Mouse (Mus musculus): Measurements from ENCODE around the gene Pitx2.

The Pitx2 gene

DNA sequence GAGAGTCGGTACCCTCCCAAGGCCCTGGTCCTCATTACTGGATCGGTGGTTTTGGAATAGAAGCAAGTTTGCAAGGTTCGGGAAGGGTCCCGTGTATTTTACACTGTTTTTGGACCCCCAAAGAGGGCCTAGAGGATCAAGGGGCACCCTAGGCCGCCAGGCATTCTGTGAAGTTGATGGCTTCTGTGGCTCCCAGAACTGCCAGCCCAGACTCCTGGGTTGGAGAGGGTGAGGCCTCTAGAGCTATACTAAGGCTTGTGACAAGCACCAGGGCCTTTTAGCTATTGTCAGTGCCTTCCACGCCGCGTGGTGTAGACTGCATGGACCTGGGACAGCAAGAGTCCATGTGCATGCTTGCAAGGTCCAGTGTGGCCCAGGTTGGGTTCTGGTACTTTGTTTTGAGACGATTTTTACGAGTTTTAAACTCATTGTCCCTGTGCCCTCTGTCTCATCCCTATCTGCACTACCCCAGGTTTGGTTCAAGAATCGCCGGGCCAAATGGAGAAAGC is 18.2 kb downstream of the Pitx2 start:
- DNase-seq (ENCODE audit: low spot score in 2 of 2) = no peak

DNA sequence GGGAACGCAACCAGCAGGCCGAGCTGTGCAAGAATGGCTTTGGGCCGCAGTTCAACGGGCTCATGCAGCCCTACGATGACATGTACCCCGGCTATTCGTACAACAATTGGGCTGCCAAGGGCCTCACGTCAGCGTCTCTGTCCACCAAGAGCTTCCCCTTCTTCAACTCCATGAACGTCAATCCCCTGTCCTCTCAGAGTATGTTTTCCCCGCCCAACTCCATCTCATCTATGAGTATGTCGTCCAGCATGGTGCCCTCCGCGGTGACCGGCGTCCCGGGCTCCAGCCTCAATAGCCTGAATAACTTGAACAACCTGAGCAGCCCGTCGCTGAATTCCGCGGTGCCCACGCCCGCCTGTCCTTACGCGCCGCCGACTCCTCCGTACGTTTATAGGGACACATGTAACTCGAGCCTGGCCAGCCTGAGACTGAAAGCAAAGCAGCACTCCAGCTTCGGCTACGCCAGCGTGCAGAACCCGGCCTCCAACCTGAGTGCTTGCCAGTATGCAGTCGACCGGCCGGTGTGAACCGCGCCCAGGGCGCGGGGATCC is 18.8 kb downstream of the Pitx2 start:
- DNase-seq (ENCODE audit: low spot score in 2 of 2) = no peak

DNA sequence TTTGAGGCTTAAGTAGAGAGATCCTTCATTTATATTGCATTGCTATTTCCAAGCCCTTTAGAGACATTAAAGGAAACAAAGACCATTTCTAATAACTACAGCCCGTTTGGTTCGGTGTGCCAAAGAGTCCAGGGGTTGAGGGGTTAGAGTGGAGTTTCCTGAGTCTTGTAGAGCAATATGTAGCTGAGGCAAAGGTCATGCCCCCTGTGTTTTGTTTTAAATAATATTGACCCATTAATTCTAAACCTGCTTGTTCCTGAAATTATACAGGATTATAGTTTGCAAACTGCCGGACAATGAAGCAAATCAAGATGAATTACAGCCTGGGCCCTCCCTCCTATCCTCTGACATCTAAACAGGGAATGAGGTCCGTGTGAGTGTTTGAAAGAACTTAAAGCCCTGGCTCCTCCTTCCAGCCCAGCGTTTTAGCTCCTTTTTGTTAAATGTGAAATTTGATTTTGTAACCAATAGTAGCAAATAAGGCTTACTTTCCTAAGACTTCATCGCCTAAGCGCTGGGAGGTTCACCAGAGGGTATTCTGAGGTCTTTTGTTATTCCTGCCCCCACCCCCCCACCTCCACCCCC is 20.5 kb downstream of the Pitx2 start:
- DNase-seq (ENCODE audit: low spot score in 2 of 2) = no peak

DNA sequence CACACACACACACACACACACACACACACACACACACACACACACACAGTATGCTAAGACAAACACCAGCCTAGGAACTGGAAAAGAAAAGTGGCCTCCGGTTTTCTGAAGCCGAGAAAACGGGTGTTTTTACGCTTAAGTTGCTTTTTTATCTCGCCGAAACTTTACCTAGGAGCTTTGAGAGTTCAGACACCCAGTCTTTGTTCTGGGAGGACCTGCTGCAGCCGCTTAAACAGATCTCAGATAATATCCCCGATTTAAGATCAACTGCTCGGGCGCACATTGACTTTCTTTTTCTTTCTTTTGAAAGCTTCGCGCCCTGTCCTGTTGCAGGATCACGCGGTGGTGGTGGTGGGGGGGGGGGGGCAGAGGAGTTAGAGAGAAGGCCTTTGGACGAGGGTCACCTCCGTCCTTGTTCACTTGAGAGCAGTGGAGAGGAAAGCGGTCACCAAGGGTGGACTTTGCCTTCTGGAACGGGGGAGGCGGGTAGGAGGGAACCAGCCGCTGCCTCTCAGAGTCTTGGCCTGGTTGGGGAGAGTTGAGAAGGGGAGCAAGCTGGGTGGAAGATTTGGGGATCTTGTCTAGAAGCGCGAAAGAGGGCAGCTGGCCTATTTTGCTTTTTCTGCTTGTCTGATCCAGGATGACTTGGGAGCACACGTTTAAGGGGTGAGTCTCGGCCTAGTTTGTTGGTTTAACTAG is 21.2 kb downstream of the Pitx2 start:
- DNase-seq (ENCODE audit: low spot score in 2 of 2) = no peak

DNA sequence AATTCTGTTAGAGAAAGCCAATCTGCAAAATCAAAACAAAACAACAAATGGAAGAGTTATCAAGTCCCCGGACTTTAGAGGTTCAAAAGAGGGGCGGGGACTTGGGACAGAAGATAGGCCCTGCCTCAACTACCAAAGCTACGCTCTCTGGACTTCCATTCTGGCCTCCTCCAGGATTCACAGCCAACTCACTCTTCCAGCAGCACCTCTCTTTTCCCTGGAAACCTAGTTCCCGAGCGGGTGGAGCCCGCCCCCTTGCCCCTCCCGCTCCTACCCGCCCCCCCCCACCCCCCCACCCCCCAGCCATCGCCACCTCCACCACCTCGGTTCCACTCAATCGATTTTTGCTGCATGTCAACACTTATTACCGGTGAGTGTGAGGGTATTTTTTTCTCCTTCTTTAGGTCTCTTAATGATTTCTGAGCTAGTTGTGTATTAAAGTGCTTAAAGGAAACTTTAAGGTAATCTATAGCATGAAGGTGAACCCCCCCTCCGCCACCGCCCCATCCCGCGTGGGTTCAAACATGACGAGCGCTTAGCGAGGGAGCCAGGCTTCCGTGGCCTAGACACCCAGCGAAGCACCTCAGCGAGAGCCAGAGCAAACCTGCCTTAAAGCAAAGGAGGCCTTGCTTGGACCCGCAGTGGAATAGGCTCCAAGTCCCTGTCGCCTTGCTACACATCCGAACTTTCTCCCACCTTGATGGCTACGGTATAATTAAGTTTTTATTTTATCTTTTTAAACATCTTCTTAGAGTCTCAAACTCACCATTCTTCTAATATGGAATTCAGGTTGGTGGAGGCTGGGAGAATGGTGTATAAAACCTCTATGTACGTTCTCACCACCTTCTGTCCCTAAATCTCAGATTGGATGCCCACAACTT is 21.9 kb downstream of the Pitx2 start:
- no peak for DNase-seq (ENCODE audit: low spot score in 2 of 2)

DNA sequence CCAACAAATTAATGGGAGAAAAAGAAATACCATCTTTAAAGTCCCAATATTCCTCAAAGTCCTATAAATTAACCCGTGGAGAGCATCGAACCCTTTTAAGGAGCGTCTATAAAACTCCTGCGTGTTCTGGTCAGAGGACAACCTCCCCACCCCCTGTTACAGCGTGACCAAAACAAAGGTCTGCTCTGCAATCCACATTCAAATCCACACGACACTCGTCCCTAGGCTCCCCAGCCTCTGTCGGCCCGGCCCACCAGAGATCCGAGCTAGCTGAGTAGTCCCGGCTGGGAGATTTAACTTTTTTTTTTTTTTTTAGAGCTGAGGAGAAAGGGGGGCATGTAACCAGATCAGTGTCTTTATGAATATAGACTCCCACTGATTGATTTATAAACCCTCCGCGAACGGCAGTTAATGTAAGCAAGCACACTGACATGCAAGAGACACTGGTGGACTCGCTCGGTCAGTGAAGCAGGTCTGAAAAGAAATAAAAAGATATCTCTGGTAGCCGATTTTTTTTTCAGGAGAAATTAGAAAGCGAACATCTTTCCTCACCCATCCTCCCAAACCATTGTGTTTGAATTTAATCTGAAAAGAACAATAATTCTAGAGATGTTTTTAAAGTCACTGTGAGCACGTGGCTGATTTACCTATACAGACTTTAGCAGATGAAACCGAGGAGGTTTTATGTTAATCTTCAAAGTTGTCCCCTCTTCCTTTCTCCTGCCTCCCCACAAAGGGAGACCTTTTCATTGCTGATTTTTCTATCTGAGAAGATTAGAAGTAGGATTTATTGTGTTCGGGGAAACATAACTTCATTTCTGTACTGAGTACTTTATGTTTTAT is 23.0 kb downstream of the Pitx2 start:
- DNase-seq (ENCODE audit: low spot score in 2 of 2) = no peak

DNA sequence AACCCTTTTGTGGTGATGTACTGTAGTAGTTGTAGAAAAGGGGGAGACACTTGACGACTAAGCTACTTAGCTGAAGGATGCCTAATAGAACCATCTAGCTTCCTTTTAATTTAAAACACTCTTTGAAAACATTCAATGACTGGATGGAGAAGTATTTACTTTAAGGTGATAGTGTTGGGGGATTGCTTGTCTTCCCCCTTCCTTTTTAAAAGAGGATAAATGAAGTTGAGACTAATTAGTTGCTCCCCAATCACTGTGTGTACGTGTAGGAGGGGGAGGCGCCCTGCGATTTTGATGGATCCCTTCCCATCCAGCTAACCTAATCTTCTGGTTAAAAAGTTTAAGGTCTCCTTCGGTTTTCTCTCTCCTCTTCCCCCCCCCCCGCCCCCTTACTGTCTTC is 23.7 kb downstream of the Pitx2 start:
- no peak for DNase-seq (ENCODE audit: low spot score in 2 of 2)

DNA sequence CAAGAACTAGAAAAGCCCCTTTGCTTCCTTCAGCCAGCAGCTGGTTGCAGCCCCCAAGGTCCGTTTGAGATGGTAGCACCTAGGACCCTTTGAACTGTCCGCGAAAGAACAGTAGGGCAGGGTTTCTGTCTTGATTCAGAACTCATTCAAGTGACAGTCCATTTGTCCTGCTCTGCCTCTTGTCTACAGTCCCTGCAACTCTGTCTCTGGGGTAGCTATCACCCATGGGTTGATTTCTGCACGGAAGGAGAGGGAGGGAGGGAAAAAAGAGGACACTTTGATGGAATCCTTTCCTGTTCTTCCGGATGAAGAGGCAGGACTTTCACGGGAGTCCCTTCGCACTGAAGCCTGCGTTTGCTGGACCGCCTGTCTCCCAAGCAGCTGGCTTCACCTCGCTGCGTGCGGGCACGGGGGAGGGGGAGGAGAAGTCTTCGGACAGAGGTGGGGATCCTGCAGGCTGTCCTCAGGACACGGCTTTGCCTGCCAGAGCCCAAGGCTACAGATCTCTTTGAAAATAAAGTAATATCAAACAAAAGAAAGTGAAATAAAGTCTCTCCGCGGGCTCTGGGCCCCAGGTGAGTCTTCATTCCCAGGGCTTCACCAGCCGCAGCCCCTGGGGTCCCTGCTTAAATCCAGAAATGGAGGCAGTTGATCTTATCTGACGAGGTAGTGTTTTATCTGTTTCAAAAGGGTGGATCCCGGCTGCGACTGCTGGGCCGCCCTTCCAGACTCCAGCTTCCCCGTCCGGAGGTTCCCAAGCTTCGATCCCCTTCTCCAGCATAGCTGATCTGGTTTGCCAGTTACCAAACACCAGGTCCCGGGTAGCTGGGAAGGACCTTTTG is 24.5 kb downstream of the Pitx2 start:
- no peak for DNase-seq (ENCODE audit: low spot score in 2 of 2)

DNA sequence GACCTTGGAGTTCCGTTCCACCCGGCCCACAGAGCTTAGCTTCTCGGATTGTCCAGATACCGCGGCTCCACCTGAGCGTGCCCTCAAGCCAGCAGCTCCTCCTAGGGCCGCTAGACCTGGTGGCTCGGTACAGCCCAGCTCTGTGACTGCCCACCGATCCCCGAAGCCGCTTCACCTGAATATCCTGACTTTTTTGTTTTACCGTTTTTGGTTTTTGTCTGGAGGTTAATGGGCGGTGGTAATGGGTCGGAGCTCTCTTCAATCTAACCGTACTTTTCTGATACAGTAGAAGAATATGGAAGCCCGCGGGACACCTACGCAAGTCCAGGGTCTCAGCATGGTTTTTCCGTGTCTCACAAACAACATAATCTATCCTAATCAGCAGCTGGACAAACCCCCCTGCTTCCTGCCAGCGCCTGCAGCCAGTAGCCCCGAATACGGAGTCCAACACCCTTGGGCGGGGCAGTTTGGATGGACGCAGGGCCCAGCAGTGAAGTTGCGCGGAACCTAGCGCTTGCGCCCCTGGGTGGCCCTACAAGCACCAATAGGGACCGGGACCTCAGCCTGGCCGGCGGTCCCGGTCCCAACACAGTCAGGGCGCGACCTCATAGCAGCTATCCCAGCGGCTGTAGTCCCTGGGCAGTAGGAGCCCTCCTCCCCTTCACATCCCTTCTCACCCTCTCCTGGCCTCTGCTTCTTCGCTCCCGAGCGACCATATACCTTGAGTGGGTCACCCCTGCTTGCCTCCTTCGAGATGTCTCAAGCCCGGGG is 25.3 kb downstream of the Pitx2 start:
- DNase-seq (ENCODE audit: low spot score in 2 of 2) = no peak

DNA sequence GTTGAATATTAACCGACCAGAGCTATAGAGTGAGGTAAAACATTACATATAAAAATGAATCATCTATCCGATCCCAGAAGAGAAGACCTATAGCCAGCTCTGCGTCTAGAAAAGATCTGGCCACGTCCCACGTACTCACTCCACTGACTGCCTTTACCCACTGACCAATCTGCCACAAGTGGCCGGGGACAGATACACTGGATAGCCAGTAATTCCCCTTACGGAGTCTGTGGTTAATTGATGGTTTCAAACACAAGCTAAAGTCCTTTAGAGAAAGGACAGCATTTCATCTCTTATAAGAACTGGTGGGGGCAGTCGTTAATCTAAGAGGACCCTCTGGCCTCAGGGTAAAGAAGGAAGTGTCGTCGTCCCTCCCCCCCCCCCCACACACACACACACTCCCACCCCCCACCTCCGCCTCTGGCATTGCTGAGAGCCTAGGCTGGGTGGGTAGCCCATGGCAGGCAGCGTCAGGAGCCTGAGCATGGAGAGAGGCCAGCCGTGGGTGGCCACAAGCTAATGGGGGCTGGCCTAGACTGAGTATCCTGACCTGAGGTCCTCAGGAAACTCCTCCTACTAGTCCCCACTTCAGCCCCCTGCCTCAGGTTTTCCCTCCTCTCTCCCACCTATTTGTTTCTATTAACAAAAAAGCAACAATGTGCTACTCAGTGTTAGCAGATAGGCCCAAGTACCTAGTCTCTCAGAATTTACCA is 26.1 kb downstream of the Pitx2 start:
- DNase-seq (ENCODE audit: low spot score in 2 of 2) = no peak

DNA sequence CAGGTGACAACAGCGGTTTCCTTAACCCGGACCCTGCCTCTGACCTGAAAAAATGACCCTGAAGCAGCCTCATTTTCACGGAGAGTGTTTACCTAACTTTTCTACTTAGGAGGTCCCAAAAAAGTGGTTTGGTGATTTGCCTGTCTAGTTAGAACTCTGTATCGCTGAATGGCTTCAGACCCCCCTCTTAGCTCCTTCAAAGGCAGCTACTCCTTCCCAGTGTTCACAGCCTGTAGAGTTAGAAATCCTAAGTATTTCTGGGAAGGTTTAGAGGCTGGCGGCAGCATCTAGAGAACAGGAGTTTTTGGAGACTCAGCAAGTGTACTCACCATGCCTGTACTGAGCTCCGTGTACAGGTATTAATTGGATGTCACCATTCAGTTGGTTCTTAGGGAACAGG is 27.0 kb downstream of the Pitx2 start:
- no peak for DNase-seq (ENCODE audit: low spot score in 2 of 2)

DNA sequence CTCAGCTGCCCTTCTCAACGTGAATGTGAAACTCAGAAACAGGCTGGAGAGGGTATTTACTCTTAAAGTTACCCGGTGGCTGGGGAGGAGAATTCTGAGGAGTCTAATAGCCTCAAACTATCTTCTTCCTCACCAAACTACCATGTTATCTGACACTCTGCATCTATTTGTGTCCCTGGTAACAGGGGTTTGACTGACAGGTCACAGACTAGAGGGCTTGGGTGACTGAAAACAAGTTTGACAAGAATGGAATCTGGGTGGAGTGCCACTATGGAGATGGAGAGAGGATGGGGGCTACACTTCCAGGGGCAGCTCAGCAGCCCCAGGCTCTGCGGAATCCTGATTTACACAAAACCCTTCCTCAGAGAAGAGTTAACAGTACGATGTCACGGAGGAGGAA is 27.7 kb downstream of the Pitx2 start:
- DNase-seq (ENCODE audit: low spot score in 2 of 2) = no peak

DNA sequence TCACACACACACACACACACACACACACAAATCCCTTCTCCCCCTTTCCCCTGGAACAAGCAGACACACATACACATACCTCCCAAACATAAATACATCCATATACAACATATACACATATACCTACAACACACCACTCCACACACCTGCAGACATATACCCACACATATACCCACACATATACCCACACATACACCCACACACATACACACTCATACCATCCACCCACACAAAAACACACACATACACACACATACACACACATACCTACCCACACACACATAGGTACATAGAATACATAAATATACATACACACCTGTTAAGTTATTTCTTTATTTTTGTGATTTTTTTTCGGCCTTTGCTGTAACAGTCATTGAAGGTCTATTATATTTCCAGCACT is 38.3 kb downstream of the Pitx2 start:
- DNase-seq (ENCODE audit: low spot score in 2 of 2) = no peak

DNA sequence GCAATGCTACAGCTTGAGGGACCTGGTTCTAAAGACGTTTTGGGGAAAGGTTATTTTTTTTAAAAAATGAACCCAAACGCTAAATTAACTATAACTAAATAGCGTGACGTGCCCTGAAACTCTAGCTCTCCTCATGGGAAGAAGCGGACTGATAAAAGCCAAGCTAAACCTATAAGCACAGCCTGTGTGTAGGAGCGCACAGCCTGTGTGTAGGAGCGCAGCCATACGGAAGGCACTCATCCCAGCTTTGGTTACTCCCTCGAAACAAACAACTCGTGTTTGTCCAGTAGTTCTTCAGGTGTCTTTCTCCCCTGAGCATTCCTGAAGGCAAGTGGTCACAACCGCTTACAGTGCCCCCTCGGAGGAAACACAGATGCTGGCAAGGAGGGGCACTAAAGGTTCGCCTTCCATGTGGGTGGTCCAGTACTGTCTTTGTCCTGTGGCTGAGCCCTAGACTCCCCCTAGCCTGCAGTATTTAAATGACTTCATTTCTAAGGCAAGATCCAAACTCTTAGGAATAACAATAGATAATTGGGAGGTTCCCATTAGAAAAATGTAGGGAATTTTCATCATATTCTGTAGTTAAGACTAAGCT is 39.1 kb downstream of the Pitx2 start:
- DNase-seq (ENCODE audit: low spot score in 2 of 2) = no peak

DNA sequence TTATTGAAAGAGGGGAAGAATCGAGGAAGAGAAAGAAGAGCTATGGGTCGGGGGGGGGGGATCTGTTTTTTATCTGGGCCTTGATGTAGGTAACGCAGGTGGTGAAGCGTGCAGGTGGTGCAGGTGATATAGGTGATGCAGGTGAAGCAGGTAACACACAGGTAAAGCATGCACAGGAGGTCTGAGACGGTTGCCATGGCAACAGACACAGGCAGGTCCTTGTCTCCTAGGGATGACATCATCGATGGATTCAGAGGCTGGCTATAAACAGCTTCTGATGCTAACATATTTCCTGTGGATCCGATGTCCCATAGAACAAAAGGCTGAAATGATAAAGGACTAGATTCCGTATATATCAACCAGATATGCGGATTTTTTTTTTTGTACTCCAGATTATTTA is 51.3 kb downstream of the Pitx2 start:
- DNase-seq (ENCODE audit: low spot score in 2 of 2) = no peak

DNA sequence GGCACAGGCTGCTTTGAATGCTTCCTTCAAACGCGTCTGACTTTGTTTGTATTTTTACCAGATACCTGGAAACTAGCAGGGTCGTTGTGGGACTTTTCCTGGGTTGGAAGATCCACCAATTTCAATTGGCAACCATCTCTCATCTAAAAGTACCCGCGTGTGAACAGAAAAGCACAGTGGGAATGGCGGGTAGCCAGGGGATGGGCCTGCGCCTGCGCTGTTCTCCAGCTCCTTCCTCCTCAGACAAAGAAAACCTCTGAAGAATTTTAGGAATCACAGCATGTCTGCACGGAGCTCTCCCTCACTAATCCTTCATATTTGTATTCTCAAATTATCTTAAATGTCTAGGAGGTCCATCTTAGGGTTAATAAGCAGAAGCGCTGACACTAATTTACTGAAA is 54.6 kb downstream of the Pitx2 start:
- no peak for DNase-seq (ENCODE audit: low spot score in 2 of 2)

DNA sequence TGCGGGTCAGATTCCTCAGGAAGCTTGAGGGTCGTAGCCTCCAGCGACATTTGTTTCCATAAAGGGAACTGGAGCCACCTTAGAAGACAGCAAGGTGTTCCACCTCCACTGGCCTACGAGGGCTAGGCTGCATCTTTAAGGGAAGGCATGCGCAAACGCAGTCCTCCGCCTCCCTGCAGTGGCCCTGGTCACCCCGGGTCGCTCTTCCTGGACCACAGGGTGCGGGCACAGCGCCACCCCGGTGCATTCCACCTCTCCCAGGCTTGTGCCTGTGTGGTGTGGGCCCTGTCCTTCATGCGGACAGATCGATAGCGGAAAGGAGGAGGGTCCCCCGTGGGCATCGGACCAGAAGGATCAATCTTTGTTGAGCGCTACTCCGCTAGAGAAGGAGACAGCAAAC is 56.6 kb downstream of the Pitx2 start:
- no peak for DNase-seq (ENCODE audit: low spot score in 2 of 2)

DNA sequence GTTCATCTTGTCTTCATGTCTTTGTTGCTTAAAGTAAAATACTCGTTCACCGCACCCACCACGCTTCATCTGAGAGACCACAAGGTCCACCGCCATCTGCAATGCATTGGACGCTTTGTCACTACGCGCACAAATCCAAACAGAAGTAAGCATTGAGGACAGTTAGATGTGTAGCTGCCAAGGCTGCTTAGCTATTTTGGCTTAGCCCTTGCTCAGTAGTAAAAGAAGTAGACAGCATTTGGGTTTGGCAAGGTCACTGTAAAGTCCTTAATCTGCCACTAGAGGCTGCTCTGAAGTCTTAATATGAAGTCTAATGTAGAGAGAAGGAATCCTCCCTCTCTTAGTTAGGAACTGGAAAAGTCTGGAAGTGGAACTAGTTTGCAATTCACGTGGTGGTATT is 57.1 kb downstream of the Pitx2 start:
- DNase-seq (ENCODE audit: low spot score in 2 of 2) = no peak

DNA sequence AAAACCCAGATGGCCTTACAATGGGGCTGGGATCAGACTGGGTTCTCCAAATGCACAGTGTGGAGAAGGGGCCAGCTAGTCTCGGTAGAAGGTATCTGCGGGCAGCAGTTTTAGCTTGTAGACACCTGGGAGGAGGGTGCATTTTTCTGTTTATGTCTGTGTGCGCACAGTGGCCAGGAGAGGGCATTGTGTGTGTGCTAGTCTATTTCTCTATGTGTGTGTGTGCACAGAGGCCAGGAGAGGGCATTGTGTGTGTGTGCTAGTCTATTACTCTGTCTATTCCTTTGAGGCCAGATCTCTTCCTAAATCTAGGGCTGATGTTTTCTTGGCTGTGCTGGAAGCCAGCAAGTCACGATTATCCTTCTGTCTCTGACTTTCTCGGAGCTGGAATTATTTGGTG is 58.8 kb downstream of the Pitx2 start:
- no peak for DNase-seq (ENCODE audit: low spot score in 2 of 2)
